Mouse (Mus musculus) liver, embryonic 16.5 days (tissue): ENCODE data around the gene Gcnt1. TPM values are rescaled to one million over a fixed set of nuclear protein-coding genes. Genes with fewer than 3 reads are reported as not detected.

ENCODE experiments used
- ATAC-seq: fragments of 200-750 bp; cut with Nextera tagmentation; 2 replicates; pipeline ENCODE4 v1.8.0; 2017; ENCODE audit warnings: low read depth, mild to moderate bottlenecking, moderate number of reproducible peaks, moderate library complexity
- H3K27ac ChIP-seq: fragments of 300-500 bp; sonication (generic); 2 replicates; pipeline ENCODE4 v1.5.1; 2014; ENCODE audit warnings: mild to moderate bottlenecking, low read length
- H3K27me3 ChIP-seq: fragments of 300-500 bp; sonication (generic); 2 replicates; pipeline ENCODE4 v1.6.1; 2014; ENCODE audit warnings: low read depth, low read length, mixed read lengths; ENCODE audit not compliant: control insufficient read depth, insufficient read depth
- H3K36me3 ChIP-seq: fragments of 300-500 bp; sonication (generic); 2 replicates; pipeline ENCODE4 v1.6.1; 2014; ENCODE audit warnings: mild to moderate bottlenecking; ENCODE audit not compliant: control insufficient read depth, insufficient read depth
- H3K4me1 ChIP-seq: fragments of 300-500 bp; sonication (generic); 2 replicates; pipeline ENCODE4 v1.6.1; 2014; ENCODE audit warnings: low read depth, low read length, mixed read lengths; ENCODE audit not compliant: control insufficient read depth
- H3K4me2 ChIP-seq: fragments of 300-500 bp; sonication (generic); 2 replicates; pipeline ENCODE4 v1.6.1; 2014; ENCODE audit warnings: low read depth, low read length, mixed read lengths
- H3K4me3 ChIP-seq: fragments of 300-500 bp; sonication (generic); 2 replicates; pipeline ENCODE4 v1.5.1; 2014; ENCODE audit warnings: low read depth, mild to moderate bottlenecking, low read length
- H3K9ac ChIP-seq: fragments of 300-500 bp; sonication (generic); 2 replicates; pipeline ENCODE4 v1.6.1; 2014; ENCODE audit warnings: low read depth, low read length
- H3K9me3 ChIP-seq: fragments of 300-500 bp; sonication (generic); replicated peaks from 2 replicates; pipeline ENCODE4 v1.6.1; 2016; ENCODE audit warnings: low read length; ENCODE audit not compliant: control insufficient read depth
- WGBS: fragments of 180-500 bp; shearing (Covaris S2); extraction: QIAGEN DNeasy Blood & Tissue Kit; methylation state at CpG from one replicate; pipeline ENCODE4 v1.1.7; 2014; ENCODE audit not compliant: insufficient replicate concordance; 5-methylcytosine and 5-hydroxymethylcytosine counted together
- polyA plus RNA-seq: library from polyadenylated mRNA; unstranded; fragments of >200 nt; fragmentation: Nextera tagmentation; extraction: Ambion mirVana; gene quantifications from 2 replicates; pipeline ENCODE4 v1.2.1, GENCODE M21; 2015

Gcnt1 gene
- polyA plus RNA-seq, 1 experiment from 2014 or later: 18.9 TPM

- H3K4me2 ChIP-seq: no peak overlapping the region
- H3K9ac ChIP-seq: no peak overlapping the region
- peaks cover 13% of the 10 kb centered on the region for H3K36me3 ChIP-seq
- no peaks in the 10 kb centered on the region for H3K27me3 ChIP-seq
- 72% methylated on average over 4 of the region's 4 CpGs for WGBS
- no peaks in the 10 kb centered on the region for H3K9me3 ChIP-seq
- peaks cover 10% of the 10 kb centered on the region for H3K4me1 ChIP-seq
- no peak overlapping the region for H3K4me3 ChIP-seq
- no peak for ATAC-seq
- H3K27ac ChIP-seq: no peak overlapping the region
Measured at GRCm38 (mm10) chr19:17399965-17400364, 27.3 kb upstream of the Gcnt1 start.

GRCm38 (mm10) chr19:17397922-17398321 is 25.3 kb upstream of the Gcnt1 start:
- Histone ChIP-seq H3K36me3 (peaks cover 13% of the 10 kb centered on the region), H3K9ac (no peak overlapping the region), H3K4me1 (peaks cover 21% of the 10 kb centered on the region), H3K4me2 (no peak overlapping the region), H3K4me3 (no peak overlapping the region), H3K9me3 (no peaks in the 10 kb centered on the region), H3K27me3 (no peaks in the 10 kb centered on the region), H3K27ac (no peak overlapping the region)
- WGBS: 69% methylated on average over 5 of the region's 5 CpGs
- no peak for ATAC-seq

- Histone ChIP-seq H3K9me3 (no peaks in the 10 kb centered on the region), H3K27me3 (no peaks in the 10 kb centered on the region), H3K27ac (no peak overlapping the region), H3K4me3 (no peak overlapping the region), H3K36me3 (peaks cover 13% of the 10 kb centered on the region), H3K9ac (no peak overlapping the region), H3K4me2 (no peak overlapping the region), H3K4me1 (peaks cover 22% of the 10 kb centered on the region)
- no peak for ATAC-seq
- 40% methylated on average over 4 of the region's 4 CpGs for WGBS
Measured at GRCm38 (mm10) chr19:17396802-17397201, 24.2 kb upstream of the Gcnt1 start.

- whole genome bisulfite sequencing: under 1% methylated on average over 73 of the region's 83 CpGs
- Histone ChIP-seq H3K27me3 (no peaks in the 10 kb centered on the region), H3K36me3 (peaks cover 7% of the 10 kb centered on the region; the same call in 1 of the 2 replicates), H3K9ac (peak within 1 kb of the TSS; percentile 95), H3K4me1 (peaks cover 25% of the 10 kb centered on the region), H3K4me3 (peak within 1 kb of the TSS; percentile 92), H3K4me2 (peak within 1 kb of the TSS; percentile 72), H3K9me3 (no peaks in the 10 kb centered on the region), H3K27ac (peak within 1 kb of the TSS; percentile 85)
- peak; percentile 98 for ATAC-seq
Measured at GRCm38 (mm10) chr19:17393841-17394591, 21.4 kb upstream of the Gcnt1 start, which contains the start of gene Rfk. Gene Rfk, plus strand, starts transcription at chr19:17394043.

- Histone ChIP-seq H3K27ac (no peak overlapping the region), H3K27me3 (no peaks in the 10 kb centered on the region), H3K36me3 (0 out of 2 replicates have a peak, but pooled peaks cover 3% of the 10 kb centered on the region), H3K9ac (0 out of 2 replicates have a peak overlapping the region, but pooled peaks have one; percentile 22), H3K4me3 (peak overlapping the region; percentile 92), H3K4me2 (peak overlapping the region; percentile 62), H3K4me1 (peaks cover 29% of the 10 kb centered on the region), H3K9me3 (no peaks in the 10 kb centered on the region)
- no peak for ATAC-seq
- 36% methylated on average over 3 of the region's 3 CpGs for WGBS
Measured at GRCm38 (mm10) chr19:17392866-17393265, 20.2 kb upstream of the Gcnt1 start.

- 7% methylated on average over 2 of the region's 2 CpGs for WGBS
- Histone ChIP-seq H3K4me2 (no peak overlapping the region), H3K9ac (no peak overlapping the region), H3K4me1 (peaks cover 13% of the 10 kb centered on the region), H3K27ac (no peak overlapping the region), H3K4me3 (no peak overlapping the region), H3K27me3 (no peaks in the 10 kb centered on the region), H3K9me3 (no peaks in the 10 kb centered on the region), H3K36me3 (no peaks in the 10 kb centered on the region)
- ATAC-seq: no peak
Measured at GRCm38 (mm10) chr19:17388404-17388803, 15.8 kb upstream of the Gcnt1 start.

GRCm38 (mm10) chr19:17386424-17386823 is 13.8 kb upstream of the Gcnt1 start:
- Histone ChIP-seq H3K9ac (no peak overlapping the region), H3K27ac (no peak overlapping the region), H3K27me3 (no peaks in the 10 kb centered on the region), H3K9me3 (no peaks in the 10 kb centered on the region), H3K36me3 (no peaks in the 10 kb centered on the region), H3K4me1 (peaks cover 6% of the 10 kb centered on the region), H3K4me3 (no peak overlapping the region), H3K4me2 (no peak overlapping the region)
- WGBS: 74% methylated on average over 6 of the region's 6 CpGs
- ATAC-seq: no peak

- Histone ChIP-seq H3K9me3 (no peaks in the 10 kb centered on the region), H3K4me1 (peaks cover 6% of the 10 kb centered on the region), H3K27ac (no peak overlapping the region), H3K9ac (no peak overlapping the region), H3K4me2 (no peak overlapping the region), H3K27me3 (no peaks in the 10 kb centered on the region), H3K36me3 (no peaks in the 10 kb centered on the region), H3K4me3 (no peak overlapping the region)
- WGBS: 33% methylated on average over 1 of the region's 1 CpGs
- no peak for ATAC-seq
Measured at GRCm38 (mm10) chr19:17385426-17385825, 12.8 kb upstream of the Gcnt1 start.

GRCm38 (mm10) chr19:17385022-17385421 is 12.4 kb upstream of the Gcnt1 start:
- Histone ChIP-seq H3K27me3 (no peaks in the 10 kb centered on the region), H3K4me1 (peaks cover 6% of the 10 kb centered on the region), H3K4me2 (no peak overlapping the region), H3K36me3 (no peaks in the 10 kb centered on the region), H3K9ac (no peak overlapping the region), H3K4me3 (no peak overlapping the region), H3K9me3 (no peaks in the 10 kb centered on the region), H3K27ac (no peak overlapping the region)
- ATAC-seq: peak; percentile 73
- 34% methylated on average over 4 of the region's 4 CpGs for WGBS
